Mouse (Mus musculus): ENCODE measurements around the gene Ppp1r15b. TPM values are rescaled to one million over a fixed set of nuclear protein-coding genes. Genes with fewer than 3 reads are reported as not detected.

Gene Ppp1r15b
- polyA plus RNA-seq, 1 experiment from 2014 or later, result 46.7 TPM

DNA sequence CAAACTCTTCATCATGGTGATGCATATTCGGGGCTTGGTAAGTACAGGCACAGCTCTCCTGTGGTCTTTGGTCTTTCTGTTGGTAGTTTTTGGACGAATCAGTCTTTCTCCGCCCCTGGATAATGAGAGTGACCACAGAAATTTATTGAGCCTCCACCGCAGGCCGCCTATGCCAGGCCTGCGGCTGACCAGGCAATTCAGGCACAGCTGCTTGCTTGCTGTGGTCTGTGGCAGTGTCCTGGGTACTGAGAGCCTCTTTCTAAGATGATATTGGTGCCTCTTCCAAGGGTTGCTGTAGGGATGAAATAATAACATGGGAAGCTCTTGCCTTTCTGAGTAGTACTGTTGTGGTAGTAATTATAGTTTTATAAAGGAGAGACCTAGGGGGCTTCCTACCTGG lies 27.1 kb upstream of the Ppp1r15b start:
- no peaks in the 10 kb centered on the region for H3K4me1 ChIP-seq (ENCODE audit: control insufficient read depth, insufficient read depth, low read length)
- DNase-seq (ENCODE audit: low spot score) (no peak), ATAC-seq (ENCODE audit: insufficient number of reproducible peaks, low FRiP score, low TSS enrichment, low read depth) (no peak)
- no peaks in the 10 kb centered on the region for H3K9me3 ChIP-seq (ENCODE audit: control insufficient read depth, low read length)
- WGBS, result 91% methylated on average over 6 of the region's 6 CpGs
- no peak overlapping the region for H3K27ac ChIP-seq (replicated peaks; ENCODE audit: low read depth, low read length)
- no peaks in the 10 kb centered on the region for H3K27me3 ChIP-seq (ENCODE audit: control insufficient read depth, insufficient read depth, low read length)
- no peak overlapping the region for H3K9ac ChIP-seq (ENCODE audit: low read length)
- H3K36me3 ChIP-seq (ENCODE audit: control insufficient read depth, insufficient read depth, low read length), result peaks cover under 1% of the 10 kb centered on the region; the same call in 1 of the 2 replicates
- no peak overlapping the region for H3K4me2 ChIP-seq (ENCODE audit: low read depth, severe bottlenecking)
- no peak overlapping the region for H3K4me3 ChIP-seq (ENCODE audit: low read depth, low read length)

- no peak overlapping the region for H3K4me3 ChIP-seq (ENCODE audit: low read depth, low read length)
- no peaks in the 10 kb centered on the region for H3K27me3 ChIP-seq (ENCODE audit: control insufficient read depth, insufficient read depth, low read length)
- DNase-seq (ENCODE audit: low spot score) (no peak), ATAC-seq (ENCODE audit: insufficient number of reproducible peaks, low FRiP score, low TSS enrichment, low read depth) (no peak)
- 85% methylated on average over 4 of the region's 4 CpGs for WGBS
- no peaks in the 10 kb centered on the region for H3K36me3 ChIP-seq (ENCODE audit: control insufficient read depth, insufficient read depth, low read length)
- no peak overlapping the region for H3K4me2 ChIP-seq (ENCODE audit: low read depth, severe bottlenecking)
- no peaks in the 10 kb centered on the region for H3K9me3 ChIP-seq (ENCODE audit: control insufficient read depth, low read length)
- H3K4me1 ChIP-seq (ENCODE audit: control insufficient read depth, insufficient read depth, low read length), result 0 out of 2 replicates have a peak, but pooled peaks cover 3% of the 10 kb centered on the region
- H3K9ac ChIP-seq (ENCODE audit: low read length), result no peak overlapping the region
- no peak overlapping the region for H3K27ac ChIP-seq (replicated peaks; ENCODE audit: low read depth, low read length)
Observed at GRCm38 (mm10) chr1:133116108-133116507, 14.8 kb upstream of the Ppp1r15b start.

DNA sequence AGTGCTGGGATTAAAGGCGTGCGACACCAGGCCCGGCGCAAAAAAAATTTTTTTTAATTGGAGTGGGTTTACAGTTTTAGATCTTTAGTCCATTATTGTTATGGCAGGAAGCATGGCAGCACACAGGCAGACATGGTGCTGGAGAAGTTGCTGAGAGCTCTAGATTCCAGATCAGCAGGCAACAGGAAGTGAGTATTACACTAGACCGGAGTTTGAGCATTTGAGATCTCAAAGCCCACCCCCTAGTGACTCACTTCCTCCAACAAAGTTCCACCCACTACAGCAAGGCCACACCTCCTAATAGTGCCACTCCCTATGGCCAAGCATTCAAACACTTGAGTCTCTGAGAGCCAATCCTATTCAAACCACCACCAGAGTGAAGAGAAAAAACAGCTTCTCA lies 12.8 kb upstream of the Ppp1r15b start:
- Histone ChIP-seq H3K9ac (ENCODE audit: low read length) (no peak overlapping the region), H3K27ac (replicated peaks; ENCODE audit: low read depth, low read length) (no peak overlapping the region), H3K4me3 (ENCODE audit: low read depth, low read length) (no peak overlapping the region), H3K9me3 (ENCODE audit: control insufficient read depth, low read length) (no peaks in the 10 kb centered on the region), H3K4me1 (ENCODE audit: control insufficient read depth, insufficient read depth, low read length) (0 out of 2 replicates have a peak, but pooled peaks cover 3% of the 10 kb centered on the region), H3K27me3 (ENCODE audit: control insufficient read depth, insufficient read depth, low read length) (no peaks in the 10 kb centered on the region), H3K4me2 (ENCODE audit: low read depth, severe bottlenecking) (no peak overlapping the region), H3K36me3 (ENCODE audit: control insufficient read depth, insufficient read depth, low read length) (no peaks in the 10 kb centered on the region)
- WGBS, result 92% methylated on average over 5 of the region's 5 CpGs
- ATAC-seq (ENCODE audit: insufficient number of reproducible peaks, low FRiP score, low TSS enrichment, low read depth), result no peak
- no peak for DNase-seq (ENCODE audit: low spot score)

GRCm38 (mm10) chr1:133118844-133119243 lies 12.1 kb upstream of the Ppp1r15b start:
- H3K27ac ChIP-seq (replicated peaks; ENCODE audit: low read depth, low read length), result no peak overlapping the region
- no peak for DNase-seq (ENCODE audit: low spot score)
- 83% methylated on average over 3 of the region's 3 CpGs for WGBS

DNA sequence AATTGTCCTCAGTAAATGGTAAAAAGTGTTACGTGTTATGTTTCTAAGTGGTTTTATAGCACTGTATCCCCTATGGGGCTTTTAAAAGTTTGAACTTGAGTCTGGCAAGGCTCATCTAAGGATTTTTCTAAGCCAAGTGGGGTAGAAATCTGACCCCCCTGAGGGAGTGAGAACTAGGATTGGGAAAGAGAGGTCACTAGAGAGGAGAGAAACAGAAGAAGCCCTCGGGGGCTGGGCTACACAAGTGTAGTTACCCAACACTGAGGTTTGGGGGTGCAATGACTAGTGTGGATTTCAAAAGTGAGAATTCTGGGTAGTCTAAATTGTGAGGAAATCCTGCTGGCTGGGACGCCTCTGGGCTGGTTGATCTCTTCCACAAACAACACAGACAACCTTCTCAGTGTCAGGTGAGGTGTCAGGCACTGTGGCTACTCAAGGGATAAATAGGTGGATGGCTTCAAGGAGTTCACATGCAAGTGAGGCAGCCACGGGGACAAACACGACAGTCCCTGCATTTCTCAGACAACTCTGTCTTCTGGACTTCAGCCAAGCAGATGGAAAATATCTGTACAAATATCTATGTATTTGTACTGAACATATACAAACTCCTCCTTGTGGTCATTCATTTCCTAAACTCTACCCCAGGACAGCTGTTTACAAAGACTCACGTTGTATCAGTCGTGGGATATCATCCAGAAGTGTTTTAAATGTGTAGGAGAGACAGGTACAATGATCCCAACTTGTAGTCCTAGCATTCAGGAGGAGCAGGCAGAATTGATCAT lies 10.8 kb upstream of the Ppp1r15b start:
- no peak; the same call in 1 of the 2 replicates for ATAC-seq (ENCODE audit: insufficient number of reproducible peaks, low FRiP score, low TSS enrichment, low read depth)
- H3K27ac ChIP-seq (replicated peaks; ENCODE audit: low read depth, low read length), result no peak overlapping the region
- no peak overlapping the region for H3K4me2 ChIP-seq (ENCODE audit: low read depth, severe bottlenecking)
- no peaks in the 10 kb centered on the region for H3K27me3 ChIP-seq (ENCODE audit: control insufficient read depth, insufficient read depth, low read length)
- H3K9me3 ChIP-seq (ENCODE audit: control insufficient read depth, low read length), result no peaks in the 10 kb centered on the region
- no peak overlapping the region for H3K9ac ChIP-seq (ENCODE audit: low read length)
- H3K36me3 ChIP-seq (ENCODE audit: control insufficient read depth, insufficient read depth, low read length), result no peaks in the 10 kb centered on the region
- H3K4me1 ChIP-seq (ENCODE audit: control insufficient read depth, insufficient read depth, low read length), result 0 out of 2 replicates have a peak, but pooled peaks cover 3% of the 10 kb centered on the region
- H3K4me3 ChIP-seq (ENCODE audit: low read depth, low read length), result no peak overlapping the region
- 64% methylated on average over 7 of the region's 7 CpGs for WGBS
- DNase-seq (ENCODE audit: low spot score), result no peak

More at GRCm38 (mm10) chr1:133118844-133119243, 12.1 kb upstream of the Ppp1r15b start:
- Histone ChIP-seq H3K4me3 (ENCODE audit: low read depth, low read length) (no peak overlapping the region), H3K27me3 (ENCODE audit: control insufficient read depth, insufficient read depth, low read length) (no peaks in the 10 kb centered on the region), H3K36me3 (ENCODE audit: control insufficient read depth, insufficient read depth, low read length) (no peaks in the 10 kb centered on the region), H3K9ac (ENCODE audit: low read length) (no peak overlapping the region), H3K9me3 (ENCODE audit: control insufficient read depth, low read length) (no peaks in the 10 kb centered on the region), H3K4me1 (ENCODE audit: control insufficient read depth, insufficient read depth, low read length) (0 out of 2 replicates have a peak, but pooled peaks cover 3% of the 10 kb centered on the region), H3K4me2 (ENCODE audit: low read depth, severe bottlenecking) (no peak overlapping the region)
- ATAC-seq (ENCODE audit: insufficient number of reproducible peaks, low FRiP score, low TSS enrichment, low read depth), result no peak

DNA sequence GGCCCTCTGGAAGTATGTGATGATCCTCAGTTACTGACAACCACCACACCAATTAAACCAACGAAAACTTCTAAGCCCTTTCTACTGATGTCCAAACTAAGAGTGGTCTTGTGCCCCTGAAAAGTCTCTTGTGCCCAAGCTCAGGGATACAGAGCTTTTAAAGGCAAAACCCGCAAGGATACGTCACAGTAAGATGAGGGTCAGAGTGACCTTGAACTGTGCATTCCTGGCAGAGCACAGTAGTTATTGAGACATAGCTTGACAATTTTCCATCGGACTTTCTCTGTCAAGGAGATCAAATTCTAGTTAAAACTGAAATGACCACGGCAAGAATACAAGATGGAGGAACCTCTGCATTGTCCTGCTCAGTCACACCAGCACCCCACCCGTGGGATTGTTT lies 9.7 kb upstream of the Ppp1r15b start:
- H3K9ac ChIP-seq (ENCODE audit: low read length), result no peak overlapping the region
- no peaks in the 10 kb centered on the region for H3K9me3 ChIP-seq (ENCODE audit: control insufficient read depth, low read length)
- WGBS, result 69% methylated on average over 6 of the region's 6 CpGs
- ATAC-seq (ENCODE audit: insufficient number of reproducible peaks, low FRiP score, low TSS enrichment, low read depth) (no peak), DNase-seq (ENCODE audit: low spot score) (no peak)
- H3K27me3 ChIP-seq (ENCODE audit: control insufficient read depth, insufficient read depth, low read length), result no peaks in the 10 kb centered on the region
- 0 out of 2 replicates have a peak, but pooled peaks cover 3% of the 10 kb centered on the region for H3K4me1 ChIP-seq (ENCODE audit: control insufficient read depth, insufficient read depth, low read length)
- no peak overlapping the region for H3K27ac ChIP-seq (replicated peaks; ENCODE audit: low read depth, low read length)
- H3K4me3 ChIP-seq (ENCODE audit: low read depth, low read length), result no peak overlapping the region
- H3K36me3 ChIP-seq (ENCODE audit: control insufficient read depth, insufficient read depth, low read length), result no peaks in the 10 kb centered on the region
- H3K4me2 ChIP-seq (ENCODE audit: low read depth, severe bottlenecking), result no peak overlapping the region

DNA sequence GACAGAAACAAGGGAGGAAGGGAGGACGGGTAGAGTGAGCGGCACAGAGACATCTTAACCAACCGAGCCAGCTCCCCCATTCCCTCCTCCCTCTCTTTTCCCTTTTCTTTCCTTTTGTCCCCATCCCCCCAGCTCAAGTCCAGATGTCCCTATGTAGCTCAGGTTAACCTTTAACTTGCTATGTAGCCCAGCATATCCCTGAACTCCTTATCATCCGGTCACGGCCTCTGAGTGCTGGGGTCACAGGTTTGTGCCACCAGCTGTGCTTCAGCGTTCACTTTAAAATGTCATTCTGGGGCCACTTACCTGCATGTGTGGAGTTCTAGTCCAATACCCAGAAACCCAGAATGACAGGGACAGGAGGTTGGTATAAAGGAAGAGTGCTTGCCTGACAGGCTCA lies 6.8 kb upstream of the Ppp1r15b start:
- no peak overlapping the region for H3K4me2 ChIP-seq (ENCODE audit: low read depth, severe bottlenecking)
- no peak for ATAC-seq (ENCODE audit: insufficient number of reproducible peaks, low FRiP score, low TSS enrichment, low read depth)

GRCm38 (mm10) chr1:133125640-133126364 lies 5.1 kb upstream of the Ppp1r15b start:
- 87% methylated on average over 9 of the region's 9 CpGs for WGBS

More for the DNA sequence above, 6.8 kb upstream of the Ppp1r15b start:
- no peaks in the 10 kb centered on the region for H3K36me3 ChIP-seq (ENCODE audit: control insufficient read depth, insufficient read depth, low read length)
- H3K27me3 ChIP-seq (ENCODE audit: control insufficient read depth, insufficient read depth, low read length), result no peaks in the 10 kb centered on the region
- no peak overlapping the region for H3K4me3 ChIP-seq (ENCODE audit: low read depth, low read length)
- 0 out of 2 replicates have a peak, but pooled peaks cover 3% of the 10 kb centered on the region for H3K4me1 ChIP-seq (ENCODE audit: control insufficient read depth, insufficient read depth, low read length)
- WGBS, result 81% methylated on average over 6 of the region's 6 CpGs
- no peak for DNase-seq (ENCODE audit: low spot score)
- no peaks in the 10 kb centered on the region for H3K9me3 ChIP-seq (ENCODE audit: control insufficient read depth, low read length)
- no peak overlapping the region for H3K27ac ChIP-seq (replicated peaks; ENCODE audit: low read depth, low read length)
- no peak overlapping the region for H3K9ac ChIP-seq (ENCODE audit: low read length)

More at GRCm38 (mm10) chr1:133125640-133126364, 5.1 kb upstream of the Ppp1r15b start:
- Histone ChIP-seq H3K27me3 (ENCODE audit: control insufficient read depth, insufficient read depth, low read length) (no peaks in the 10 kb centered on the region), H3K4me2 (ENCODE audit: low read depth, severe bottlenecking) (no peak overlapping the region), H3K4me1 (ENCODE audit: control insufficient read depth, insufficient read depth, low read length) (no peaks in the 10 kb centered on the region), H3K9ac (ENCODE audit: low read length) (no peak overlapping the region), H3K4me3 (ENCODE audit: low read depth, low read length) (no peak overlapping the region), H3K9me3 (ENCODE audit: control insufficient read depth, low read length) (no peaks in the 10 kb centered on the region), H3K27ac (replicated peaks; ENCODE audit: low read depth, low read length) (no peak overlapping the region), H3K36me3 (ENCODE audit: control insufficient read depth, insufficient read depth, low read length) (no peaks in the 10 kb centered on the region)
- no peak for ATAC-seq (ENCODE audit: insufficient number of reproducible peaks, low FRiP score, low TSS enrichment, low read depth)
- DNase-seq (ENCODE audit: low spot score), result no peak

All from limb, embryonic 11.5 days (tissue).